Mouse (Mus musculus) heart, adult 2 months (tissue): ENCODE measurements around the gene Hspa12a.

Source experiments
- CTCF ChIP-seq: fragments of 200-600 bp; IDR thresholded peaks from 2 replicates; pipeline ENCODE4 v1.8.1; 2022; ENCODE audit warnings: antibody characterized with exemption, mild to moderate bottlenecking, moderate library complexity
- EP300 ChIP-seq: fragments of 200-500 bp; IDR thresholded peaks from 2 replicates; pipeline ENCODE4 v1.6.1; 2011; ENCODE audit warnings: low read depth, low read length, control low read depth; ENCODE audit not compliant: insufficient read depth
- POLR2A ChIP-seq: fragments of 200-500 bp; IDR thresholded peaks from 2 replicates; pipeline ENCODE4 v1.6.1; 2011; ENCODE audit warnings: mild to moderate bottlenecking, low read depth, low read length, control low read depth; ENCODE audit not compliant: insufficient read depth

DNA sequence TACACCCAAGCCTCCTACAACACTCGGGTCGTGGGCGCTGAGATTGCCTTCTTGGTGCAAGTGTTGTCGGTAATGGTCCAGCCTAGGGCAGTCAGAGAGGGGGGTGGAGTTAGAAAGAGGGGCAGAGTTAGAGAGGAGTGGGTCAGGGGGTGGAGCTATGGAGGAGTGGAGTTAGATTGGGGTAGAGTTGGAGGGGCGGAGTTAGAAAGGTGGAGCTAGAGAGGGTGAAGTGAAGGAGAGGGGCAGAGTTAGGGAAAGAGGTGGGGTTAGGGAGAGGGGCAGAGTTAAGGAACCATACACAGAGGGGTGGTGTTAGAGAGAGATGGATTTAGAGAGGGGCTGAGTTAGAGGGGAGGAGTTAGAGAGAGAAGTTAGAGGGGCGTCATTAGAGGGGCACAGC lies 181.1 kb downstream of the Hspa12a start:
- no peak for TF ChIP-seq CTCF
- TF ChIP-seq EP300 = no peak
- no peak for TF ChIP-seq POLR2A
